Mouse (Mus musculus) lung, postnatal 0 days (tissue): ENCODE data around the gene Syce1l.

ENCODE experiments used
- CTCF ChIP-seq: IDR thresholded peaks from 2 replicates; pipeline ENCODE4 v1.5.1; 2016; ENCODE audit warnings: antibody characterized with exemption, mild to moderate bottlenecking
- EP300 ChIP-seq: IDR thresholded peaks from 2 replicates; pipeline ENCODE4 v1.6.1; 2016; ENCODE audit warnings: antibody characterized with exemption, mild to moderate bottlenecking, control low read depth

GRCm38 (mm10) chr8:113674611-113675010 lies 31.6 kb downstream of the Syce1l start:
- TF ChIP-seq CTCF = no peak
- TF ChIP-seq EP300 = no peak
